Mouse (Mus musculus) bone marrow macrophage, adult 2 months (primary cell): ENCODE results near the gene Nlgn1. TPM values are rescaled to one million over a fixed set of nuclear protein-coding genes. Genes with fewer than 3 reads are reported as not detected.

ENCODE experiments used
- H3K27ac ChIP-seq: 2 replicates; pipeline ENCODE4 v1.5.1; 2012; ENCODE audit warnings: low read depth, low read length; ENCODE audit not compliant: insufficient read depth
- H3K4me1 ChIP-seq: 2 replicates; pipeline ENCODE4 v1.6.1; 2012; ENCODE audit warnings: low read length; ENCODE audit not compliant: control insufficient read depth, insufficient read depth
- H3K4me3 ChIP-seq: 2 replicates; pipeline ENCODE4 v1.5.1; 2012; ENCODE audit warnings: mild to moderate bottlenecking, low read length, moderate library complexity; ENCODE audit not compliant: insufficient read depth
- CTCF ChIP-seq: IDR thresholded peaks from 2 replicates; pipeline ENCODE4 v1.5.1; 2012; ENCODE audit warnings: low read depth, mild to moderate bottlenecking, low read length, moderate library complexity
- POLR2A ChIP-seq: IDR thresholded peaks from 2 replicates; pipeline ENCODE4 v1.6.1; 2012; ENCODE audit warnings: mild to moderate bottlenecking, low read depth, low read length, borderline replicate concordance
- polyA plus RNA-seq: library from polyadenylated mRNA; stranded (reverse); fragments of >200 nt; gene quantifications from 2 replicates; pipeline ENCODE4 v1.2.4, GENCODE M21; 2012; ENCODE audit not compliant: missing spikeins, insufficient read depth, insufficient read length

The Nlgn1 gene
- polyA plus RNA-seq, 1 experiment, result not detected

DNA sequence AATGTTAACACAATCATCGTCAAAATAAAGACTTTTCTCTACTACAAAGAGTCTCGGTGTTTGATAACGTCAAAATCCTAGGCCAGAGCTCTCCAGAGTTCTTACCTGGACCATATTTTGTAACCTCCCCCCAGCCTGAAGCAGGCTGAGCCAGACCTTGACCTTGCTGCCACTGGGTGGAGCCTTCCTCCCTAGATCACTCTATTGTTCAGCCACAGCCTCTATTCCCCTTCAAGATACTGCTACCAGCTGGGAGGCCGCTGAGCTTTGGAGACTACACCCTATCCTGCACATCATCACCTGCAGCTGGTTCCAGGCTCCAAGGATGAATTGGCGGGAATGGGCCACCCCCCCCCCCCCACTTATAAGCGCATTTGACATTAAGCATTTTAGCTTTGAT, 881.8 kb downstream of the Nlgn1 start:
- TF ChIP-seq POLR2A (no peak), CTCF (no peak)
- H3K27ac ChIP-seq, result no peak overlapping the region
- no peak overlapping the region for H3K4me3 ChIP-seq
- no peaks in the 10 kb centered on the region for H3K4me1 ChIP-seq

GRCm38 (mm10) chr3:25449356-25449755, 882.9 kb downstream of the Nlgn1 start:
- no peak overlapping the region for H3K27ac ChIP-seq
- TF ChIP-seq POLR2A, result no peak
- no peak for TF ChIP-seq CTCF
- no peaks in the 10 kb centered on the region for H3K4me1 ChIP-seq
- H3K4me3 ChIP-seq, result no peak overlapping the region

DNA sequence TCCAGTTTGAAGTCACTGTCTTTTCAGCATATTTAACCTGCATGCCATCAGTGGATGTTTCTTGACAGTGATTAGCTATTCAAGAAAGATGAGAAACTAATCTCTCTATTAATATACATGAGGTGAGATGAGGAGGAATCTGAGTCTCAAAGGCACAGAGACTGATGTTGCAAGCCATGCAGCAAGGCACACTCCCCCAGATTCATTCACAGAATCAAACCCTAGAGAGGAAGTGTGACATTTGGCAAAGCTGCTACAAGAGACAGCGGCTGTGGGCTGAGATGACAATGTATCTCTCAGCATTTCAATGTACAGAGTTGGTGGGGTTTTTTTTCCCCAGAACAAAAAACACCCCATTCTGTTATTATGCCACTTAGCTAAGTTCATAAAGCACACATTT, 885.1 kb downstream of the Nlgn1 start:
- Histone ChIP-seq H3K4me1 (no peaks in the 10 kb centered on the region), H3K27ac (no peak overlapping the region), H3K4me3 (no peak overlapping the region)
- TF ChIP-seq CTCF, result no peak
- TF ChIP-seq POLR2A, result no peak

- Histone ChIP-seq H3K4me3 (no peak overlapping the region), H3K27ac (no peak overlapping the region), H3K4me1 (no peaks in the 10 kb centered on the region)
- TF ChIP-seq POLR2A, result no peak
- TF ChIP-seq CTCF, result no peak
These were observed 888.6 kb downstream of the Nlgn1 start for GRCm38 (mm10) chr3:25443657-25444056.

DNA sequence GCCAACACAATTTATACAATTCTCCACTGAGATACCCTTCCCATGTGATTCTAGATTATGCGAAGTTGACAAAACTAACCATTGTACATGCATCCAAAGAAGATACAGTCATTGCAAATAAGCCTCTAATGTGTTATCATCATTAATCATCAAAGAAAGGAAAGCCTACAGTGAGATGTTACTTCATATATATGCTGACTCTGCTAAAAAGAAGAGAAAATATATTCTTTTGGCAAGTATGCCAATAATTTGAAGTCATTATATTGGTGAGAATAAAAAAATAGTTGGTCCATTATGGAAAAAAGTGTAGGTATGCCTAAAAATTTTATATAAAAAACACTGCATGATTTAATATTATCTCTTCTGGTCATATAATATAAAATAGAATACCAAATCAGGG, 889.6 kb downstream of the Nlgn1 start:
- Histone ChIP-seq H3K4me3 (no peak overlapping the region), H3K27ac (no peak overlapping the region), H3K4me1 (no peaks in the 10 kb centered on the region)
- no peak for TF ChIP-seq POLR2A

DNA sequence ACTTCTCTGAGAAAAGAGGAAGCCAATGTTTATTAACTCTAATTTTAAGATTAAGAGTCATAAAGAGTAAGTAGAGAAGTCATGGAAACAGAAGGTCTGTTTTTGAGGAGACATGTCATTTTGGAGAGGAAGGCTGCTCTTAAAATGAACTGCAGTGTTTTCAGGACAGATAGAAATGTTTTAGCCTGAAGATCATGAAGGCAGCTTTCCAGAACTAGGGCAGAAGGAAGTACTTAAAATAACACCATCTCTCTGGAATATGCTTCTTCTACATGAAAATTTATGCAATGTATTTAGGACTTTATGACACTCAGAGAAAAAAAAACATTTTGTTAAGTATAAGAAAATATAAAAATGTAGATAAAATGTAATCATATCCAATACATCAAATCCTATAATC, 905.3 kb downstream of the Nlgn1 start:
- TF ChIP-seq CTCF (no peak), POLR2A (no peak)
- Histone ChIP-seq H3K4me1 (no peaks in the 10 kb centered on the region), H3K4me3 (no peak overlapping the region), H3K27ac (no peak overlapping the region)

DNA sequence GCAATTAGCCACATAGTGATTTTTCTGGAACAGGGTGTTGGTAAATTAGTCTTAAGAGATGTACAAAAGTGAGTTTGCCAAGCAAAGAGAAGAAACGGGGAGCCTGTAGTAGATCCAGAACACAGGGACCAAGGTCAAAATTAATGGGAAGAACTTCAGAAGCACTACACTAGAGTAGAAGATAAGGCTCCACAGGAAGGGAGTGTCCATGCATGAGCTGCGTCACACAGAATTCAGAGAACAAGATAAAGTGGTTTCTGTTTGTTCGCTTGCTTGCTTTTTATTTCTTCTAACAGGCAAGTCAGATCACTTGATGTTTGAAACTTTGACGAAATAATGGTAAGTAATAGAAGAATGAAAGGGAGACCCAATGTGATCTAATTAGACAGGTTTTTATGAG, 920.3 kb downstream of the Nlgn1 start:
- TF ChIP-seq POLR2A, result no peak
- no peak for TF ChIP-seq CTCF
- Histone ChIP-seq H3K27ac (no peak overlapping the region), H3K4me3 (no peak overlapping the region), H3K4me1 (no peaks in the 10 kb centered on the region)
